Mouse (Mus musculus) brain, embryonic 14.5 days (tissue): ENCODE results near the gene Tbc1d30.
"Not testable (repeated sequence)": the region's sequence is repeated elsewhere in the genome, so short reads cannot be mapped to it uniquely, and the experiment has no call there.

Source experiments
- CTCF ChIP-seq: fragments of 200-500 bp; IDR thresholded peaks from 2 replicates; pipeline ENCODE4 v1.5.1; 2012; ENCODE audit warnings: inconsistent platforms, mild to moderate bottlenecking, moderate library complexity, borderline replicate concordance; ENCODE audit not compliant: insufficient read depth, insufficient read length; ENCODE audit errors: extremely low read depth
- POLR2A ChIP-seq: fragments of 200-500 bp; IDR thresholded peaks from 2 replicates; pipeline ENCODE4 v1.6.1; 2012; ENCODE audit warnings: mild to moderate bottlenecking, inconsistent platforms, borderline replicate concordance; ENCODE audit not compliant: poor library complexity, insufficient read depth, insufficient read length, severe bottlenecking; ENCODE audit errors: extremely low read depth

DNA sequence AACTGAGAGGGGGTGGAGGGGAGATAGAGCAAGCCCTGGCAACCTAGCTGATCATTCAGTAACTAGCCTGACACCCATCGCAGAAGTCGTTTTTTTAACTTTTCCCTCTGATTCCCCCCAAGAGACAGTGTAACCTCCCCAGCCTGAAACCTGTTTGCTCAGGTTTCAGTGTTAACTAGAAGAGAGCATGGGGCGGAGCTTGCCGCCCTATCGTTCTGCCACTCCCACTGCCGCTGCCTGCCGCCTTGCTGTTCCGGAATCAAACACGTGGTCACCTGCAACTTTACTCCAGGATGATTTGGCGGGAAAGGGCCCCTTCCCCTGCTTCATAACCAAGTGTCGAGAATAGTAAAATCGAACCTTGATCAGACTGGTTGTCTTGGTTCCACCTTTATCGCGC is 14.5 kb downstream of the Tbc1d30 start:
- not testable (repeated sequence) for TF ChIP-seq POLR2A, CTCF
